Mouse (Mus musculus) olfactory bulb, adult 2 months (tissue): ENCODE measurements at regions not wholly inside any gene's neighbourhood (a gene's known extent, or its start where the extent isn't known, plus 50 kb on each side); places are given as distances from the start of the nearest gene placed in this dataset.

Experiments used
- CTCF ChIP-seq: fragments of 200-500 bp; IDR thresholded peaks from 2 replicates; pipeline ENCODE4 v1.5.1; 2012; ENCODE audit warnings: low read depth, mild to moderate bottlenecking, low read length, moderate library complexity; ENCODE audit not compliant: insufficient read depth
- POLR2A ChIP-seq: fragments of 200-500 bp; IDR thresholded peaks from 2 replicates; pipeline ENCODE4 v1.6.1; 2012; ENCODE audit warnings: mild to moderate bottlenecking, low read depth, low read length, moderate library complexity; ENCODE audit not compliant: insufficient read depth

GRCm38 (mm10) chr16:77835767-77836166 is 233.9 kb upstream of the Gm11146 start:
- TF ChIP-seq POLR2A (no peak), CTCF (no peak)
